13 mouse cellular contexts compared by ENCODE assay signal in the genomic region with DNA sequence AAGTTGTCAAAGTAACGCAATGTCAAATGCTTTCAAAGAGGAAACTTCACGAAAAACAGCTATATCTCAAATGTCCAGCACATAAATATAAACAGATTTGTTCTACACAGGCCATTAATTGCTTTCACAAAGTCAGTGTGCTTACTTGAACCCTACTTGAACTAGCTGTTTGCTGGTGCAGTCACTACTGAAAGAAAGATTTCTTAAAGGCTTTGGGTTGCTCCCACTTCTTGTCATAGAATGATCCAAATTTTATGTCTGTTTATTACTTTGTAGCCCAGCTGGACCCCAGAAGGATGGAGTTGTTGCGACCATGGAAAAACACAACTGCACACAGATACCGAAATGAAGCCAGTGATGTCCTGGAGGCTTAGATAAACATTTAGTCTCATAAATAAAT.
"Had no signal": no experiment of that assay in that cellular context is flagged by ENCODE, and none has a peak within 500 bp of the region (broad histone marks: within the 10 kb centered on the region; RNA-seq: fewer than 3 reads in every experiment).

No protein-coding gene starts in this region.

- H3K27me3 ChIP-seq: liver, embryonic 13.5 days; midbrain, embryonic 13.5 days; neural tube, embryonic 15.5 days had no signal

- H3K4me3 ChIP-seq: limb, embryonic 10.5 days; liver, embryonic 13.5 days; midbrain, embryonic 13.5 days; myocyte; neural tube, embryonic 15.5 days had no signal

- H3K36me3 ChIP-seq: limb, embryonic 10.5 days; liver, embryonic 13.5 days; midbrain, embryonic 13.5 days; neural tube, embryonic 15.5 days had no signal

- H3K4me1 ChIP-seq: limb, embryonic 10.5 days; liver, embryonic 13.5 days; midbrain, embryonic 13.5 days had no signal

- DNase-seq: kidney, adult 2 months; liver, embryonic 13.5 days; liver, postnatal 0 days; lung, postnatal 36 days; right cerebral cortex, adult 18-20 months; right cerebral cortex, postnatal 25 days; thymus, adult 18-20 months; thymus, postnatal 14 days had no signal

- H3K27ac ChIP-seq: hindbrain, embryonic 14.5 days; limb, embryonic 10.5 days; liver, embryonic 13.5 days; midbrain, embryonic 13.5 days; neural tube, embryonic 15.5 days had no signal

- H3K9ac ChIP-seq: hindbrain, embryonic 14.5 days; liver, embryonic 13.5 days; liver, postnatal 0 days; midbrain, embryonic 13.5 days; neural tube, embryonic 15.5 days had no signal

- H3K9me3 ChIP-seq: limb, embryonic 10.5 days; liver, embryonic 13.5 days; midbrain, embryonic 13.5 days; neural tube, embryonic 15.5 days had no signal

- H3K4me2 ChIP-seq: hindbrain, embryonic 14.5 days; liver, embryonic 13.5 days; midbrain, embryonic 13.5 days; neural tube, embryonic 15.5 days had no signal

- ATAC-seq: liver, postnatal 0 days; midbrain, embryonic 13.5 days had no signal
